Mouse (Mus musculus): ENCODE data around the gene Lmnb2. TPM values are rescaled to one million over a fixed set of nuclear protein-coding genes. Genes with fewer than 3 reads are reported as not detected.

Gene Lmnb2
- polyA plus RNA-seq, 1 experiment: 66.4 TPM

GRCm38 (mm10) chr10:80956385-80956784, 38.3 kb upstream of the Lmnb2 start:
- Histone ChIP-seq H3K79me3 (ENCODE audit: low read depth) (no peaks in the 10 kb centered on the region), H3ac (ENCODE audit: control insufficient read depth, insufficient read length, low read depth) (no peak overlapping the region), H3K4me3 (ENCODE audit: insufficient read depth, poor library complexity, severe bottlenecking) (no peak overlapping the region), H3K79me2 (ENCODE audit: control insufficient read depth, insufficient read depth) (no peaks in the 10 kb centered on the region), H3K27me3 (ENCODE audit: control insufficient read depth, insufficient read depth, insufficient read length) (no peaks in the 10 kb centered on the region), H3K36me3 (ENCODE audit: control insufficient read depth, insufficient read depth) (no peaks in the 10 kb centered on the region)
- TF ChIP-seq CEBPB (IDR thresholded peaks at IDR 0.05; ENCODE audit: low read depth): no peak

DNA sequence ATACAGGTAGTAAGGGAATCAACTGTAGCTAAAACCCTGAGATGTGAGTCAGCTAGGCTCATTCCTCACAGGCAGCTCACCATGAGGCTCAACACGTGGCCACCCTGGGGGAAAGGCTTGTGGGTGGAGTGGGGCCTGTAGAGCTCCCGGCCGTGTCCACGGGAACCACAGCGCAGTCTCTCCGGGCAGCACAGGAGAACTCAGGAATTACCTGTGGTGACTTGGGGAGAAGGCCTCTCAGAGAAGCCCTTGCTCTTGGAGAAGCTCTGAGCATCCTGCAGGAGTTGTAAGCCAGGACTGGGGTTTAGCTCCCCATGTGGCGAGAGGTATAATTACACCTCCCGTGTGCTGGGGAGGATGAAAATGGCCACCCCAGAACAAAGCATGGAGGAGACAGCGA, 37.5 kb upstream of the Lmnb2 start:
- no peak overlapping the region for H3K4me3 ChIP-seq (ENCODE audit: insufficient read depth, poor library complexity, severe bottlenecking)
- TF ChIP-seq USF1 (IDR thresholded peaks at IDR 0.05; ENCODE audit: low read depth) (peak; percentile 77), MYOD1 (IDR thresholded peaks at IDR 0.05; ENCODE audit: control insufficient read depth, insufficient read length, low read depth) (no peak), MYOG (IDR thresholded peaks at IDR 0.05; ENCODE audit: control insufficient read depth, extremely low read depth, insufficient read length) (no peak), CEBPB (IDR thresholded peaks at IDR 0.05; ENCODE audit: low read depth) (no peak), MAX (IDR thresholded peaks at IDR 0.05) (peak; percentile 97), FOSL1 (IDR thresholded peaks at IDR 0.05; ENCODE audit: insufficient read depth, low read length, poor library complexity, severe bottlenecking) (no peak), CTCF (IDR thresholded peaks at IDR 0.05; ENCODE audit: control insufficient read depth, insufficient read depth, insufficient read length) (peak; percentile 46)

GRCm38 (mm10) chr10:80954843-80955242, 36.8 kb upstream of the Lmnb2 start:
- Histone ChIP-seq H3ac (ENCODE audit: control insufficient read depth, insufficient read length, low read depth) (no peak overlapping the region), H3K79me3 (ENCODE audit: low read depth) (no peaks in the 10 kb centered on the region), H3K79me2 (ENCODE audit: control insufficient read depth, insufficient read depth) (no peaks in the 10 kb centered on the region), H3K27me3 (ENCODE audit: control insufficient read depth, insufficient read depth, insufficient read length) (no peaks in the 10 kb centered on the region), H3K4me3 (ENCODE audit: insufficient read depth, poor library complexity, severe bottlenecking) (no peak overlapping the region), H3K36me3 (ENCODE audit: control insufficient read depth, insufficient read depth) (no peaks in the 10 kb centered on the region)
- TF ChIP-seq FOSL1 (IDR thresholded peaks at IDR 0.05; ENCODE audit: insufficient read depth, low read length, poor library complexity, severe bottlenecking) (no peak), CEBPB (IDR thresholded peaks at IDR 0.05; ENCODE audit: low read depth) (no peak)

More for the DNA sequence above, 37.5 kb upstream of the Lmnb2 start:
- Histone ChIP-seq H3K36me3 (ENCODE audit: control insufficient read depth, insufficient read depth) (no peaks in the 10 kb centered on the region), H3K79me2 (ENCODE audit: control insufficient read depth, insufficient read depth) (no peaks in the 10 kb centered on the region), H3K79me3 (ENCODE audit: low read depth) (no peaks in the 10 kb centered on the region), H3K27me3 (ENCODE audit: control insufficient read depth, insufficient read depth, insufficient read length) (no peaks in the 10 kb centered on the region), H3ac (ENCODE audit: control insufficient read depth, insufficient read length, low read depth) (peak overlapping the region; percentile 33)

DNA sequence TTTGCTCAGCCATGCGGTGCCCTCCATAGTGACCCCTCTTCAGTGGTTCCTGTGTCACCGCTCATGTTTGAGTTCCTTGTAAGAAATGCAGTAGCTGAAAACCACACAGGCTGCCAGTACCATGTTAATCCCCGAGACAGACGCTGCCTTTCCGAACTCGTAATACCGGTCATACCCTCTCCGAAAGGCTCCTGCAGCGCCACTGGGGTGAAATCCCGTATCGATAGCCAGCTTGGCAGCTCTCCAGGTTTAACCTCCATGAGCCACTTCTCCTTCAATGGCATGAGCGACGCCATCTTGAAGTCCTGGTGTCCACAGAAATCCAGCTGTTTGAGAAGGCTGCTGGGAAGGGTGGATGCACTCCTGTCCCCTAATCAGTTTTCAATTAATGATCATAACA, 36.4 kb upstream of the Lmnb2 start:
- H3K4me3 ChIP-seq (ENCODE audit: insufficient read depth, poor library complexity, severe bottlenecking): no peak overlapping the region
- H3K79me3 ChIP-seq (ENCODE audit: low read depth): no peaks in the 10 kb centered on the region
- no peak overlapping the region for H3ac ChIP-seq (ENCODE audit: control insufficient read depth, insufficient read length, low read depth)
- no peaks in the 10 kb centered on the region for H3K36me3 ChIP-seq (ENCODE audit: control insufficient read depth, insufficient read depth)
- no peaks in the 10 kb centered on the region for H3K27me3 ChIP-seq (ENCODE audit: control insufficient read depth, insufficient read depth, insufficient read length)
- no peaks in the 10 kb centered on the region for H3K79me2 ChIP-seq (ENCODE audit: control insufficient read depth, insufficient read depth)
- TF ChIP-seq MYOD1 (IDR thresholded peaks at IDR 0.05; ENCODE audit: control insufficient read depth, insufficient read length, low read depth) (no peak), MYOG (IDR thresholded peaks at IDR 0.05; ENCODE audit: control insufficient read depth, extremely low read depth, insufficient read length) (no peak), USF1 (IDR thresholded peaks at IDR 0.05; ENCODE audit: low read depth) (no peak), CEBPB (IDR thresholded peaks at IDR 0.05; ENCODE audit: low read depth) (no peak), CTCF (IDR thresholded peaks at IDR 0.05; ENCODE audit: control insufficient read depth, insufficient read depth, insufficient read length) (no peak), FOSL1 (IDR thresholded peaks at IDR 0.05; ENCODE audit: insufficient read depth, low read length, poor library complexity, severe bottlenecking) (no peak), MAX (IDR thresholded peaks at IDR 0.05) (no peak)

DNA sequence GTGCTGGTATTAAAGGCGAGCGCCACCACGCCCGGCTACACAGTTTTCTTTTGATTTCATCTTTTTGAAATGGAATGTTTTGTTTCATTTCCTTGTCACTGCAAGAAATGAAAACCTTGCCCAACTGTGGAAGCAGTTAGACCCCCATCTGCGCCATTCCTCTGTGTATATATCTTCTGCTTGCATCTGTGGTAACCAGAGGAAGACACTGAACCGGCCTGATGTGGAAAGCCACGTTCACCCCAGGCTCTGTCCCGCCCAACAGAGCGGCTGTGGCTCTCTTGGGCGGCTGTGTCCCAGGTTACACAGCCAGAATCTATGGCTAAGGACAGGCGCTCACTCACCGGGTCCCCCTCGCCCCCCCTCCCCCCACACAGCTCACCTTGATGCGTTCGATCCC, 34.4 kb upstream of the Lmnb2 start:
- TF ChIP-seq MAX (IDR thresholded peaks at IDR 0.05) (no peak), MYOD1 (IDR thresholded peaks at IDR 0.05; ENCODE audit: control insufficient read depth, insufficient read length, low read depth) (no peak), FOSL1 (IDR thresholded peaks at IDR 0.05; ENCODE audit: insufficient read depth, low read length, poor library complexity, severe bottlenecking) (no peak)
- Histone ChIP-seq H3ac (ENCODE audit: control insufficient read depth, insufficient read length, low read depth) (no peak overlapping the region), H3K27me3 (ENCODE audit: control insufficient read depth, insufficient read depth, insufficient read length) (no peaks in the 10 kb centered on the region), H3K4me3 (ENCODE audit: insufficient read depth, poor library complexity, severe bottlenecking) (no peak overlapping the region), H3K79me2 (ENCODE audit: control insufficient read depth, insufficient read depth) (no peaks in the 10 kb centered on the region), H3K36me3 (ENCODE audit: control insufficient read depth, insufficient read depth) (no peaks in the 10 kb centered on the region), H3K79me3 (ENCODE audit: low read depth) (no peaks in the 10 kb centered on the region)

GRCm38 (mm10) chr10:80951761-80952390, 33.8 kb upstream of the Lmnb2 start:
- no peak overlapping the region for H3ac ChIP-seq (ENCODE audit: control insufficient read depth, insufficient read length, low read depth)
- no peaks in the 10 kb centered on the region for H3K36me3 ChIP-seq (ENCODE audit: control insufficient read depth, insufficient read depth)
- H3K4me3 ChIP-seq (ENCODE audit: insufficient read depth, poor library complexity, severe bottlenecking): no peak overlapping the region
- no peaks in the 10 kb centered on the region for H3K79me3 ChIP-seq (ENCODE audit: low read depth)
- no peaks in the 10 kb centered on the region for H3K27me3 ChIP-seq (ENCODE audit: control insufficient read depth, insufficient read depth, insufficient read length)
- no peaks in the 10 kb centered on the region for H3K79me2 ChIP-seq (ENCODE audit: control insufficient read depth, insufficient read depth)
- TF ChIP-seq USF1 (IDR thresholded peaks at IDR 0.05; ENCODE audit: low read depth): no peak

Measured in C2C12 (cell line).